Mouse (Mus musculus): ENCODE data around the gene Fgfrl1.

The Fgfrl1 gene

GRCm38 (mm10) chr5:108700346-108700745 lies 8.2 kb downstream of the Fgfrl1 start:
- DNase-seq (ENCODE audit: low spot score in 2 of 2) = no peak

- DNase-seq (ENCODE audit: low spot score in 2 of 2) = no peak
Observed at GRCm38 (mm10) chr5:108701341-108702021, 9.3 kb downstream of the Fgfrl1 start.

- no peak for DNase-seq (ENCODE audit: low spot score in 2 of 2)
Observed at GRCm38 (mm10) chr5:108703754-108704626, 11.8 kb downstream of the Fgfrl1 start.

GRCm38 (mm10) chr5:108707758-108708157 lies 15.6 kb downstream of the Fgfrl1 start:
- DNase-seq (ENCODE audit: low spot score in 2 of 2) = no peak

- no peak for DNase-seq (ENCODE audit: low spot score in 2 of 2)
Observed at GRCm38 (mm10) chr5:108708419-108708818, 16.2 kb downstream of the Fgfrl1 start.

- DNase-seq (ENCODE audit: low spot score in 2 of 2) = no peak
Observed at GRCm38 (mm10) chr5:108708981-108709731, 17.0 kb downstream of the Fgfrl1 start.

- DNase-seq (ENCODE audit: low spot score in 2 of 2) = no peak
Observed at GRCm38 (mm10) chr5:108711968-108712367, 19.8 kb downstream of the Fgfrl1 start.

- DNase-seq (ENCODE audit: low spot score in 2 of 2) = no peak
Observed at GRCm38 (mm10) chr5:108713096-108713495, 20.9 kb downstream of the Fgfrl1 start.

- no peak for DNase-seq (ENCODE audit: low spot score in 2 of 2)
Observed at GRCm38 (mm10) chr5:108713691-108714090, 21.5 kb downstream of the Fgfrl1 start.

- no peak for DNase-seq (ENCODE audit: low spot score in 2 of 2)
Observed at GRCm38 (mm10) chr5:108714149-108714548, 22.0 kb downstream of the Fgfrl1 start.

- DNase-seq (ENCODE audit: low spot score in 2 of 2) = no peak
Observed at GRCm38 (mm10) chr5:108715974-108716373, 23.8 kb downstream of the Fgfrl1 start.

GRCm38 (mm10) chr5:108718051-108718450 lies 25.9 kb downstream of the Fgfrl1 start:
- DNase-seq (ENCODE audit: low spot score in 2 of 2) = no peak

- DNase-seq (ENCODE audit: low spot score in 2 of 2) = no peak
Observed at GRCm38 (mm10) chr5:108719761-108720160, 27.6 kb downstream of the Fgfrl1 start.

GRCm38 (mm10) chr5:108724006-108724405 lies 31.8 kb downstream of the Fgfrl1 start:
- DNase-seq (ENCODE audit: low spot score in 2 of 2) = no peak

- peak in 1 of 2 experiments; percentile 42 for DNase-seq (ENCODE audit: low spot score in 2 of 2)
Observed at GRCm38 (mm10) chr5:108726557-108727248, 34.5 kb downstream of the Fgfrl1 start.

- no peak for DNase-seq (ENCODE audit: low spot score in 2 of 2)
Observed at GRCm38 (mm10) chr5:108727425-108727824, 35.2 kb downstream of the Fgfrl1 start.

- DNase-seq (ENCODE audit: low spot score in 2 of 2) = no peak
Observed at GRCm38 (mm10) chr5:108741844-108742243, 49.7 kb downstream of the Fgfrl1 start.

GRCm38 (mm10) chr5:108742596-108742995 lies 50.4 kb downstream of the Fgfrl1 start:
- no peak for DNase-seq (ENCODE audit: low spot score in 2 of 2)

- DNase-seq (ENCODE audit: low spot score in 2 of 2) = no peak
Observed at GRCm38 (mm10) chr5:108743856-108744255, 51.7 kb downstream of the Fgfrl1 start.

GRCm38 (mm10) chr5:108744629-108745028 lies 52.4 kb downstream of the Fgfrl1 start:
- DNase-seq (ENCODE audit: low spot score in 2 of 2) = no peak

GRCm38 (mm10) chr5:108750328-108751210 lies 58.4 kb downstream of the Fgfrl1 start:
- DNase-seq (ENCODE audit: low spot score in 2 of 2) = no peak
